Mouse (Mus musculus): ENCODE data around the gene Hps3. TPM values are rescaled to one million over a fixed set of nuclear protein-coding genes. Genes with fewer than 3 reads are reported as not detected.

Hps3 gene
- polyA plus RNA-seq (2012; ENCODE audit: low replicate concordance), result 50.2 and 86.2 TPM in 2 replicates

GRCm38 (mm10) chr3:20034719-20035404 lies at the start of gene Hps3:
Gene Hps3 (minus strand): TSS chr3:20035315.

GRCm38 (mm10) chr3:20057306-20058196 lies 22.4 kb upstream of the Hps3 start, which contains the start of gene Hltf:
Gene Hltf (plus strand): TSS chr3:20057811.

DNA sequence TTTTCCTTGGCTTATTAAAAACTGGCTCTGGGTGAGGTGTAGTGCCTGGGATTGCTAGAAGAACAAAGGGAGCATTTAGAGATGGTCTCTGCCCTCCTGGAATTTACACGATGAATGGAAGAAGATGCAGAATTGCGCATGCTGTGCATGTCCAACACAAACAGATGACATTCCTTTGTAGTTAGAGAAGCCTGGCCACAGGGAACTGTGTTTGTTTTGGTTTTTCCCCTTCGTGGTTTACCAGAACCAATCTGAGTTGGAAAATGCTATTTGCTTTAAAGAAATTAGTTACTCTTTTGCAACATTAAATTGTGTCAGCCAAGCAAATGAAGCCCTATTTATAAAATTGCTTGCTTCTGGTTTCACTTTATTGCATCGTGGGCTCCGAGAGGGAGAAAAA lies 78.2 kb downstream of the Hps3 start, which contains the start of gene Cp:
Gene Cp (plus strand): TSS at position 170 of the 400 bp plus-strand sequence.

Other genes starting within 250 kb of the Hps3 start
- gene Cp, start 78.3 kb downstream of the Hps3 start, polyA plus RNA-seq (2012; ENCODE audit: low replicate concordance), result 0.08 TPM in 1 of 2 replicates, not detected in the other
- 29.5 and 31.1 TPM in 2 replicates for gene Hltf, start 22.5 kb upstream of the Hps3 start, polyA plus RNA-seq (2012; ENCODE audit: low replicate concordance)
- 7.7 and 8.3 TPM in 2 replicates for gene Gyg, start 120.0 kb upstream of the Hps3 start, polyA plus RNA-seq (2012; ENCODE audit: low replicate concordance)
- gene Cpa3, start 206.9 kb upstream of the Hps3 start, polyA plus RNA-seq (2012; ENCODE audit: low replicate concordance), result 2.0 and 2.4 TPM in 2 replicates
- 0.04 and 0.11 TPM in 2 replicates for gene Cpb1, start 240.4 kb upstream of the Hps3 start, polyA plus RNA-seq (2012; ENCODE audit: low replicate concordance)

Data from hematopoietic multipotent progenitor cell, adult 10-12 weeks (in vitro differentiated cells).